Mouse (Mus musculus): Measurements from ENCODE around the gene Dock10.

The Dock10 gene

DNA sequence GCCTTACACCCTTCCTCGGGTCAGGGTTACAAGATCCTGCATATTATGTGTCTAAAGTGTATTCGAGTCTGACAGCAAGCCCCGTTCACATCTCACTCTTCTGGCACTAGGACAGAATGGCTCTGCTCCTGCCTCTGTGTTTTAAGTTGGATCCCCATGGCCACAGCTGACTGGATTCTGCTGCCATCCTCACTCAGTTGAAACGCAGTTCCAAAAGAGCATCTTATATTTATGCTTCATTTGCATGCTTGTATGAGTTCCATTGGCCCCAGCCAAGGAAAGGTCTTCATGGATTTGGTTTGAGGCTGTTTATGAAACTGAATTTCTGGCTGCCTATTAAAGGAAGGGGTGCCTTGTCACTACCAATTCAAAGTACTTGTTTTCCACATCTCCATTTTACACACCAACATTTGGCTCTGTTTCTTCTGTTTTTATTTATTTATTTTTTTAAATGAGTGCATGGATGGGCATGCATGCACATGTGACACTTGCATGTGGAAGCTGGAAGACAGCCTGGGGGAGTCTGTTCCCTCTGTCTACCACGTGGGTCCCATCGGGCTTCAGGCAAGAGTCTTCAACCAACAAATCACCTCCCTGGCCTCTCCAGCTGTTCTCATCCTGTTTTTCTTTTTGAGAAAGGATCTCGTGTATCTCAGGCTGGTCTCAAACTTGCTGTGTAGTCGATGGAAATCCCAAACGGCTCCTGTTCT lies 255.7 kb downstream of the Dock10 start:
- no peak for DNase-seq (ENCODE audit: extremely low read depth, low read depth, low spot score)

DNA sequence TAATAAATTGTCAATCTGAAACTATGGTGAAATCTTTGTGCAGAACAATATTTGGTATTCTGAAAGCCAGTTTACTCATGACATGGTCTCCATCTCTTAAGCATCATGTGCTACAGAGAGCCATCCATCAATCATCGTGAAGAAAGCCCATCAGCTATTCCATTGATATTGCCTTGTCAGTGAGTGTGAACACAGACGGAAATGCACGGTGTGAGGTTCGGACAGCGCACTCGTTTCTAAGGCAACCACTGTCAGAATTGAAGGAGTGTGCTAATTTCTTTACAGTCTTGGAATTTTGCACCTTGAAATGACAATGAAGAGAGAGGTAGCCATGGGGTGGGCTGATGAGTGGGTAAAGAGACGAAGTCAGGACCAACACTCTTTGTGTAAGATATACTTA lies 259.1 kb downstream of the Dock10 start:
- DNase-seq (ENCODE audit: extremely low read depth, low read depth, low spot score) = no peak

DNA sequence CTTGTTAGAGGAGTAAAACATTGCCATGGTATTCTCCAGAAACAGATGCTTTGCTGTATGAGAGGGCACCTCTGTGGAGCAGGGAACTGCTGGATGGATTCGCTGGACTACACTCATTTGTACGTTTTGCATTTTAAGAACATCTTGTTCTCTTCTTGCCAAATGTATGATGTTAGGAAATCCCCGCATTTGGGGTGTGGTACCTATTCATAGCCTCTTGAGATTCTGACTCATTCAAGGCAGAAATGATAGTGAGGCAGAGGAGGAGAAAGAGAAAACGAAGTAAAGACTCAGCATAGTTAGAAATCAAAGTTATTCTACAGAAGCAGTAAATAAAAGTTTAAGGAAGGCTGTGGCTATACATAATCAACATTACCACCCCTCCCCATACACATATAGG lies 262.0 kb downstream of the Dock10 start:
- no peak for DNase-seq (ENCODE audit: extremely low read depth, low read depth, low spot score)

DNA sequence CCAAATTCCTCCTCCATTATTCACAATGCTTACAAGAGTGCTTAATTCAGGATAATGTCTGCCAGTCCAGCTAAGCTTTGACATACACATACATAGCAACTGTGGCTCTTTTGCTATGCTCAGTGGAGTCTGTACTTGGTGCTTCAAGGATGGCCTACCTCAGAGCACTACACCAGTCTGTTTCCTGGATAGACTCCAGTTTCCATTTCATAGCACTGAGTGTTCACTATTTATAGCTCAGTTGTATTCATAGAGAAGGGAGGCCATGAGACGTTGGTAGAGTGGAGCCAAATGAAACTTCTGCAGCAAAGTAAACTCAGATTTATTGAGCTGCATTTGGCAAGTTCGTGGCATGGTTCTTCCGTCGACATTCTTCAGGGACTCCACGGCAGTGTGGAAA lies 274.9 kb downstream of the Dock10 start:
- DNase-seq (ENCODE audit: extremely low read depth, low read depth, low spot score) = no peak

DNA sequence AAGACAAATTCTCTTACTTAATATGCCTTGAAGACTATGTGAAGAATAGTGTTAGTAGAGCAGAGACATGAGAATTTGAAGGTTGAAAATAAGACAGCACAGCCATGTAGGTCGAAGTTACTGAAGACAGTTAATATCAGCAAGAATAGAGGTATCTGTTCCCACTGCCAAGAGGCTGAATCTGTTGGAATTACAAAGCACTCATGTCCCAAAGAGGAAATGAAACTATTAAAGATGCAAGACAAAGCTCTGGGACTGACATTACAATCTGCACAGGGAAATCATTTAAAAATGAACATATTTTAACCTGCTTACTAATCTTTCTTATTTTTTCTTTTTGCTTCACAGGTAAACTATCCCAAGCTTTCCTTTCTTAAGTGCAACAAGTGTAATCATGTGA lies 283.4 kb downstream of the Dock10 start:
- no peak for DNase-seq (ENCODE audit: extremely low read depth, low read depth, low spot score)

DNA sequence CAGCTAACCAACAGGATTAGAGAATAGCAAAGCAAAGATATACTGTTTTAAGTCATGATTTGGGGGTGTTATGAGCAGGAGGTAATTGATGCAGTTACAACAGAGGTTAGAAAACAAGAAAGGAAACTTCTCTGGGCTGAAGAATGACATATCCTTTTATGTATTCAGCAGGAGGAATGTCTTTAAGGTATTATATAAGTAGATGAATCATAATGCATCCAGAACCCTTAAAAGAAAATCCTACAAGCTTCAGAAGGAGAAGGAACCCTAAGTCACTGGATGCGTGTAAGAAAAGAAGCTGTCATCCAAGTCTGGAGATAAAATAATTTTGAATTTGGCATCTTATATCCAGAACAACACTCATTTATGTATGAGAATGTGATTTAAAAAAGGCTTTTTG lies 285.9 kb downstream of the Dock10 start:
- DNase-seq (ENCODE audit: extremely low read depth, low read depth, low spot score) = no peak

DNA sequence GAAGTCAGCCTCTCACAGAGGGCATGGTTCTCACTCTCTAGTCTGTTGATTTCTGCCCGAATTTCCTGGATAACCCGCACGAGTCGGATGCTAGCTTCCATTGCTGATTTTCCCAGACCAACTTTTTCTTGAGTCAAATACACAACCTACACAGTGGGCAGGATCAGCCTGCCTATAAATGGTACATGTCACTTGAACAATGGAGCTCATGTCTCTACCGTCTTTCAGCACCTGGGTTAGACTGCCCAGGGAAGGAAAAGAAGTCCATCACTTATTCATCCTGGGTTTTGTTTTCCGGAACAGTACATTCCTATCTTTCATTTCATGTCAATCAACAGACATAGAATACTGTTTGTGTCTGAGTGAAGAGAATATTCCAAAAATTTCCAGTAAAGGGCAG lies 297.0 kb downstream of the Dock10 start, which contains the start of gene Gm45261:
Gm45261 (minus strand) TSS at position 101 of the 400 bp plus-strand sequence.
- DNase-seq (ENCODE audit: extremely low read depth, low read depth, low spot score) = no peak

DNA sequence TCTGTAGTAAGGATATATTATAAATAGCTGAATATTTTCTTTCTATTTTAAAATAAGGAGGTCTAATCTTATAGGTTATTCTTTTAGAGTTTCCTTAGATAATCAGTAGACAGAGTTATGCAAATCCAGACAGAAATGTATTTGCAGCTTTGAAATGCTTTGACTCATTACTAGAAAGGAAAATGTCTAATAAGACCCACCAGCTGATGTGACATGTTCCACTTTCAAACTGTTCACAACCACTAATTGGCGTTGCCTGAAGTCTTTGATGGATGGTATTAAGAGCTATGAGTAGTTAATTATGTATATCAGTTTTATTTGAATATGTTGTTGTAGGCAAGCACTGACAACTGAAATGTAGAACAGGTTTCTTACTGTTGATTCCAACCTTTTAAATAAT lies 298.4 kb downstream of the Dock10 start:
- no peak for DNase-seq (ENCODE audit: extremely low read depth, low read depth, low spot score)

DNA sequence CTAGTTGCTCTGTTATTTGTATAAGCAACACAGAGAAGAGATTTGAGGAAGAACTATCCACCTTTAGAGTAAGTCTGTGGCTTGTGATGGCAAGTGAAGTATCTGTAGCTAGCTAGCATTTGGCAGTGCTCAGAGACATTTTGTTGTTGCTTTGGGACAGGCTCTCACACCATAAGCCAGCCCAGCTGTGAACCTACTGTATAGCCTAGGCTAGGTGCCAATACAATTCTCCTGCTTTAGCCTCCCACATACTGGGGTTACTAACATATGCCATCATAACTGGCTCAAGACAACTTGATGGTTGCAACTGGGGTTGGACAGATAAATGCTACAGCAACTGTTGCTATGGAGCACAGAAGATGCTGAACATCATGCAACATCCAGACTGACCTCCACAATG lies 298.9 kb downstream of the Dock10 start:
- DNase-seq (ENCODE audit: extremely low read depth, low read depth, low spot score) = no peak

DNA sequence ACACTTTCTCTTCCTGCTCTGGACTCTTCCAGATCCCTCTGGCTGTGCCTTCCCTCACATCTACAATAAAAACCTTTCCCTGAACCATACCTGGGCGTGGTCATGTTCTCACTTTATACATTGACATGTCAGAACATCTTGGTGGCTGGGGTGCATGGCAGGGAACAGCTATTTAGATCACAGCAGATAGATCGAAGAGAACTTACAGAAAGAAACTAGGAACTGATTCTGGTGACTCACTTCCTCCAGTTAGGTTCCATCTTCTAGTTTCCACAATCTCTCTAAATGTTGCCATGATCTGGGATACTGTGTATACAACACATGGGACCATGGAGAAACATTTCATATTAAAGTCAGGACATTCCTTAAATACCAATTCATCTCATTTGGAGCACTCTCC lies 304.4 kb downstream of the Dock10 start:
- DNase-seq (ENCODE audit: extremely low read depth, low read depth, low spot score) = no peak

DNA sequence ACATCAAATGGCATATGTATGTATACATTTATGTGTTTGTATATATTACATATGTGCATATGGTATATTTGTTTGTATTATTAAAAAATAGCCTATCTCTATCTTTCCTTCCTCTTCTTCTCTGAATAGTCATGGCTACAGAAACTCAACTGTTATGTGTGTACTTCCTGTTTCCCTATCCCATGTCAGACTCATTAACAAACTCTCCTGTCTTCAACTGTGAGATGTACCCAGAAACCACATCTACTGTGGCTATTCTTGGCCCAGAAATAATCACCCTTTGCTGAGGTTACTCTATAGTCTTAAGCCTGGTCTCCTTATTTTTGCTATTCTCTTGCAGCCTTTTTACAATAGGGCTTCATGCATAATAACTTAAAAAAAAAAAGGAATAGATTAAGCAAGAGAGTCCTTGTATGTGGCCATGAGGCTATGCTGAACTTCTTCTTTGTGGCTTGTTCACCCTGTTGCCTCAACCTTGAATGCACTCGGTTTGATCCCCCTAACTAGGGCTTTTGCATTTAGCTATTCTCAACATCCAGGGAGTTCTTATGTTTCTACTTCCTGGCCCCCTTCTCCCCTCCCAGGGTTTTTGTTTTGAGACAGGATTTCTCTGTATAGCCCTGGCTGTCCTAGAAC lies 306.3 kb downstream of the Dock10 start:
- no peak for DNase-seq (ENCODE audit: extremely low read depth, low read depth, low spot score)

Data from fat pad, adult 2 months (tissue).